Mouse (Mus musculus) forebrain, postnatal 0 days (tissue): ENCODE measurements at regions not wholly inside any gene's neighbourhood (a gene's known extent, or its start where the extent isn't known, plus 50 kb on each side); places are given as distances from the start of the nearest gene placed in this dataset.

Experiments
- ATAC-seq: fragments of 200-750 bp; cut with Nextera tagmentation; 2 replicates; pipeline ENCODE4 v1.8.0; 2017; ENCODE audit warnings: mild to moderate bottlenecking, moderate library complexity
- DNase-seq: peaks from one replicate; pipeline ENCODE4 v3.0.0-alpha.2; 2015
- H3K27ac ChIP-seq: fragments of 300-500 bp; sonication (generic); 2 replicates; pipeline ENCODE4 v1.5.1; 2014; ENCODE audit warnings: low read depth, mild to moderate bottlenecking, antibody characterized with exemption, low read length, moderate library complexity, mixed read lengths
- H3K27me3 ChIP-seq: fragments of 300-500 bp; sonication (generic); 2 replicates; pipeline ENCODE4 v1.6.1; 2014; ENCODE audit warnings: mild to moderate bottlenecking, low read length, mixed read lengths; ENCODE audit not compliant: insufficient read depth
- H3K36me3 ChIP-seq: fragments of 300-500 bp; sonication (generic); 2 replicates; pipeline ENCODE4 v1.6.1; 2014; ENCODE audit warnings: mild to moderate bottlenecking, moderate library complexity; ENCODE audit not compliant: insufficient read depth
- H3K4me1 ChIP-seq: fragments of 300-500 bp; sonication (generic); 2 replicates; pipeline ENCODE4 v1.6.1; 2014; ENCODE audit warnings: antibody characterized with exemption; ENCODE audit not compliant: insufficient read depth
- H3K4me2 ChIP-seq: fragments of 300-500 bp; sonication (generic); 2 replicates; pipeline ENCODE4 v1.6.1; 2014; ENCODE audit warnings: low read depth, mild to moderate bottlenecking, moderate library complexity
- H3K4me3 ChIP-seq: fragments of 300-500 bp; sonication (generic); 2 replicates; pipeline ENCODE4 v1.5.1; 2014; ENCODE audit warnings: low read depth, low read length, mixed read lengths
- H3K9ac ChIP-seq: fragments of 300-500 bp; sonication (generic); 2 replicates; pipeline ENCODE4 v1.6.1; 2014; ENCODE audit warnings: mild to moderate bottlenecking
- H3K9me3 ChIP-seq: fragments of 300-500 bp; sonication (generic); 2 replicates; pipeline ENCODE4 v1.6.1; 2016; ENCODE audit warnings: low read length
- CTCF ChIP-seq: sonication (generic); IDR thresholded peaks from 2 replicates; pipeline ENCODE4 v1.5.1; 2016; ENCODE audit warnings: antibody characterized with exemption, control low read depth, low read depth
- WGBS: fragments of 180-500 bp; shearing (Covaris S2); extraction: QIAGEN DNeasy Blood & Tissue Kit; methylation state at CpG from one replicate; pipeline ENCODE4 v1.1.7; 2014; 5-methylcytosine and 5-hydroxymethylcytosine counted together

GRCm38 (mm10) chr8:18246299-18246698, 731.8 kb downstream of the Defb40 start:
- no peaks in the 10 kb centered on the region for H3K4me1 ChIP-seq
- H3K4me3 ChIP-seq, result no peak overlapping the region
- ATAC-seq (0 out of 2 replicates have a peak, but pooled peaks have one; percentile 12), DNase-seq (no peak)
- H3K27ac ChIP-seq, result no peak overlapping the region
- no peak overlapping the region for H3K9ac ChIP-seq
- H3K9me3 ChIP-seq, result no peaks in the 10 kb centered on the region
- WGBS, result 85% methylated on average over 12 of the region's 12 CpGs
- TF ChIP-seq CTCF, result no peak
- H3K27me3 ChIP-seq, result no peaks in the 10 kb centered on the region
- H3K4me2 ChIP-seq, result no peak overlapping the region
- no peaks in the 10 kb centered on the region for H3K36me3 ChIP-seq

GRCm38 (mm10) chr8:18217599-18217998, 760.5 kb downstream of the Defb40 start:
- Histone ChIP-seq H3K4me1 (no peaks in the 10 kb centered on the region), H3K36me3 (no peaks in the 10 kb centered on the region), H3K4me2 (no peak overlapping the region), H3K9me3 (no peaks in the 10 kb centered on the region), H3K27me3 (no peaks in the 10 kb centered on the region), H3K9ac (no peak overlapping the region), H3K4me3 (no peak overlapping the region), H3K27ac (no peak overlapping the region)
- ATAC-seq (peak; percentile 40; the same call in 1 of the 2 replicates), DNase-seq (no peak)
- 40% methylated on average over 2 of the region's 2 CpGs for WGBS
- no peak for TF ChIP-seq CTCF

GRCm38 (mm10) chr8:18217192-18217591, 760.9 kb downstream of the Defb40 start:
- Histone ChIP-seq H3K4me2 (no peak overlapping the region), H3K27ac (no peak overlapping the region), H3K9me3 (no peaks in the 10 kb centered on the region), H3K36me3 (no peaks in the 10 kb centered on the region), H3K4me1 (no peaks in the 10 kb centered on the region), H3K27me3 (no peaks in the 10 kb centered on the region), H3K4me3 (no peak overlapping the region), H3K9ac (no peak overlapping the region)
- no peak for TF ChIP-seq CTCF
- peak; percentile 29 for DNase-seq
- peak; percentile 60 for ATAC-seq
- WGBS, result 71% methylated on average over 7 of the region's 7 CpGs

- H3K4me3 ChIP-seq, result no peak overlapping the region
- TF ChIP-seq CTCF, result no peak
- H3K27ac ChIP-seq, result no peak overlapping the region
- WGBS, result 56% methylated on average over 1 of the region's 1 CpGs
- H3K36me3 ChIP-seq, result no peaks in the 10 kb centered on the region
- H3K4me1 ChIP-seq, result no peaks in the 10 kb centered on the region
- DNase-seq (no peak), ATAC-seq (no peak)
- H3K27me3 ChIP-seq, result no peaks in the 10 kb centered on the region
- no peak overlapping the region for H3K9ac ChIP-seq
- no peak overlapping the region for H3K4me2 ChIP-seq
- H3K9me3 ChIP-seq, result no peaks in the 10 kb centered on the region
These were observed 761.5 kb downstream of the Defb40 start for GRCm38 (mm10) chr8:18216516-18216915.

GRCm38 (mm10) chr8:18210067-18210466, 768.0 kb downstream of the Defb40 start:
- DNase-seq (no peak), ATAC-seq (no peak)
- Histone ChIP-seq H3K4me2 (no peak overlapping the region), H3K27me3 (no peaks in the 10 kb centered on the region), H3K9ac (no peak overlapping the region), H3K27ac (no peak overlapping the region), H3K36me3 (no peaks in the 10 kb centered on the region), H3K9me3 (no peaks in the 10 kb centered on the region), H3K4me3 (no peak overlapping the region), H3K4me1 (no peaks in the 10 kb centered on the region)
- 92% methylated on average over 1 of the region's 1 CpGs for WGBS
- no peak for TF ChIP-seq CTCF

- ATAC-seq (no peak), DNase-seq (no peak)
- Histone ChIP-seq H3K27ac (no peak overlapping the region), H3K4me3 (no peak overlapping the region), H3K36me3 (no peaks in the 10 kb centered on the region), H3K9ac (no peak overlapping the region), H3K9me3 (no peaks in the 10 kb centered on the region), H3K4me2 (no peak overlapping the region), H3K4me1 (no peaks in the 10 kb centered on the region), H3K27me3 (no peaks in the 10 kb centered on the region)
- TF ChIP-seq CTCF, result no peak
- WGBS, result 77% methylated on average over 1 of the region's 1 CpGs
These were observed 769.4 kb downstream of the Defb40 start for GRCm38 (mm10) chr8:18208658-18209057.

- no peak for DNase-seq
These were observed 790.6 kb downstream of the Defb40 start for GRCm38 (mm10) chr8:18187486-18187885.

More at GRCm38 (mm10) chr8:18187486-18187885, 790.6 kb downstream of the Defb40 start:
- no peak for ATAC-seq
- H3K9me3 ChIP-seq, result no peaks in the 10 kb centered on the region
- H3K4me3 ChIP-seq, result no peak overlapping the region
- H3K36me3 ChIP-seq, result no peaks in the 10 kb centered on the region
- TF ChIP-seq CTCF, result no peak
- no peak overlapping the region for H3K27ac ChIP-seq
- no peak overlapping the region for H3K4me2 ChIP-seq
- H3K9ac ChIP-seq, result no peak overlapping the region
- no peaks in the 10 kb centered on the region for H3K27me3 ChIP-seq
- no peaks in the 10 kb centered on the region for H3K4me1 ChIP-seq
